Mouse (Mus musculus): ENCODE results near the gene Olfr1393. TPM values are rescaled to one million over a fixed set of nuclear protein-coding genes. Genes with fewer than 3 reads are reported as not detected.
"Not testable (repeated sequence)": the region's sequence is repeated elsewhere in the genome, so short reads cannot be mapped to it uniquely, and the experiment has no call there.

Olfr1393 gene
- polyA plus RNA-seq, 1 experiment from 2014 or later: not detected

DNA sequence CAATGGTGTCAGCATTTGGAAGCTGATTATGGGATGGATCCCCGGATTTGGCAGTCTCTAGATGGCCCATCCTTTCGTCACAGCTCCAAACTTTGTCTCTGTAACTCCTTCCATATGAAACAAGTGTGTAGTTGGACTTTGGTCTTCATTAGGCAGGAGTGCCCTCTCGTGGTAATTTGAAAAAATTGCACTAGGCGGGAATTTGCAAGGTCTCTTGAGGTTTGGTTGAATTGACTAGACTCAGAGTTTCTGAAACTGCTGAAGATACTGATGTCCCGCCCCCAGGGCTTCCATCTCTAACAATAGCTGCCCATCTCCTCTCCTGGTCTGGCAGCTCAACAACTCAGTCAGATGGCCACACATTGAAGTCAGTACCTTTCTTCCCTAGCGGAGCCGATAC is 6.8 kb upstream of the Olfr1393 start:
- H3K36me3 ChIP-seq: no peaks in the 10 kb centered on the region
- H3K9ac ChIP-seq: no peak overlapping the region
- peaks cover 6% of the 10 kb centered on the region for H3K4me1 ChIP-seq
- H3K9me3 ChIP-seq: no peaks in the 10 kb centered on the region
- H3K4me2 ChIP-seq (replicated peaks): no peak overlapping the region
- no peak overlapping the region for H3K27ac ChIP-seq
- WGBS: 30% methylated on average over 7 of the region's 7 CpGs
- H3K27me3 ChIP-seq (replicated peaks): no peaks in the 10 kb centered on the region
- ATAC-seq (ENCODE audit: low FRiP score, low read depth): no peak
- H3K4me3 ChIP-seq: no peak overlapping the region

GRCm38 (mm10) chr11:49273834-49274519 is 4.1 kb upstream of the Olfr1393 start:
- Histone ChIP-seq H3K4me2 (replicated peaks) (no peak overlapping the region), H3K27ac (no peak overlapping the region), H3K9ac (no peak overlapping the region), H3K9me3 (no peaks in the 10 kb centered on the region), H3K4me1 (peaks cover 6% of the 10 kb centered on the region), H3K27me3 (replicated peaks) (no peaks in the 10 kb centered on the region), H3K4me3 (no peak overlapping the region), H3K36me3 (no peaks in the 10 kb centered on the region)
- 53% methylated on average over 11 of the region's 11 CpGs for WGBS
- ATAC-seq (ENCODE audit: low FRiP score, low read depth): peak; percentile 42; the same call in 1 of the 2 replicates

GRCm38 (mm10) chr11:49284982-49285381 is 6.9 kb downstream of the Olfr1393 start, which contains the start of gene Olfr1392:
Gene Olfr1392 (plus strand): TSS chr11:49285282.
- H3K27ac ChIP-seq; H3K27me3 ChIP-seq (replicated peaks); H3K36me3 ChIP-seq; H3K4me3 ChIP-seq; H3K4me1 ChIP-seq; H3K4me2 ChIP-seq (replicated peaks); ATAC-seq (ENCODE audit: low FRiP score, low read depth); H3K9ac ChIP-seq; H3K9me3 ChIP-seq: not testable (repeated sequence)
- 66% methylated on average over 1 of the region's 1 CpGs for WGBS

- no peaks in the 10 kb centered on the region for H3K4me1 ChIP-seq
- no peaks in the 10 kb centered on the region for H3K27me3 ChIP-seq (replicated peaks)
- no peak overlapping the region for H3K4me2 ChIP-seq (replicated peaks)
- H3K27ac ChIP-seq: no peak overlapping the region
- no peaks in the 10 kb centered on the region for H3K9me3 ChIP-seq
- WGBS: 86% methylated on average over 2 of the region's 2 CpGs
- H3K9ac ChIP-seq: no peak overlapping the region
- H3K36me3 ChIP-seq: no peaks in the 10 kb centered on the region
- ATAC-seq (ENCODE audit: low FRiP score, low read depth): no peak
- H3K4me3 ChIP-seq: no peak overlapping the region
Measured at GRCm38 (mm10) chr11:49287251-49287650, 9.1 kb downstream of the Olfr1393 start.

GRCm38 (mm10) chr11:49292777-49293176 is 14.7 kb downstream of the Olfr1393 start:
- H3K27me3 ChIP-seq (replicated peaks): no peaks in the 10 kb centered on the region
- no peak overlapping the region for H3K4me2 ChIP-seq (replicated peaks)
- no peaks in the 10 kb centered on the region for H3K9me3 ChIP-seq
- no peaks in the 10 kb centered on the region for H3K36me3 ChIP-seq
- 66% methylated on average over 3 of the region's 3 CpGs for WGBS
- H3K4me1 ChIP-seq: no peaks in the 10 kb centered on the region
- no peak overlapping the region for H3K27ac ChIP-seq
- no peak for ATAC-seq (ENCODE audit: low FRiP score, low read depth)
- H3K4me3 ChIP-seq: no peak overlapping the region
- H3K9ac ChIP-seq: no peak overlapping the region

DNA sequence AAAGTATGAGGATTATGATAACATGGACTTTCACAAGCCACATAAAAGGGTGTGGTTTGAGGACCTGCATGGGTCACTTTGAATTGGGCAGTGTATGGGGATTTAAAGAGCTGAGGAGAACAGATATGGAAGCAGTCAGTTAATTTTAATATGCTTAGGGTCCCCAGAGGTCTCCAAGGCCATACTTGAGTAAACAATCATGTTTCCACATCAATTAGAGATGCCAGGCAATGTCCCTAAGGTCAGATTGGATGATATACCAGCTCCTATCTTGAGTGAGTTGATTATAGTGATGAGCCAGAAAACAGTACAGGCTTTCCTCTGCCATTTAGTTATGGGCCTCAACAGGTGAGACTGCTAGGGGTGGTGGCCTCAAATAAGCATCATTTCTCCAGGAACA is 26.3 kb downstream of the Olfr1393 start, which contains the start of gene Olfr10:
TSS of gene Olfr10 (plus strand) at position 301 of the 400 bp plus-strand sequence.
- Histone ChIP-seq H3K9me3 (no peaks in the 10 kb centered on the region), H3K36me3 (no peaks in the 10 kb centered on the region), H3K27me3 (replicated peaks) (no peaks in the 10 kb centered on the region), H3K9ac (no peak within 1 kb of the TSS), H3K4me2 (replicated peaks) (no peak within 1 kb of the TSS), H3K27ac (no peak within 1 kb of the TSS), H3K4me3 (no peak within 1 kb of the TSS), H3K4me1 (no peaks in the 10 kb centered on the region)
- ATAC-seq (ENCODE audit: low FRiP score, low read depth): no peak

- 85% methylated on average over 5 of the region's 5 CpGs for whole genome bisulfite sequencing
- H3K4me2 ChIP-seq (replicated peaks); H3K36me3 ChIP-seq; H3K4me3 ChIP-seq; H3K27ac ChIP-seq; H3K4me1 ChIP-seq; H3K9me3 ChIP-seq; H3K9ac ChIP-seq; H3K27me3 ChIP-seq (replicated peaks); ATAC-seq (ENCODE audit: low FRiP score, low read depth): not testable (repeated sequence)
Measured at GRCm38 (mm10) chr11:49308547-49308946, 30.4 kb downstream of the Olfr1393 start.

GRCm38 (mm10) chr11:49322442-49322841 is 44.3 kb downstream of the Olfr1393 start, which contains the start of gene Olfr1391:
Gene Olfr1391 (plus strand): TSS chr11:49322742.
- Histone ChIP-seq H3K4me1 (no peaks in the 10 kb centered on the region), H3K4me3 (no peak within 1 kb of the TSS), H3K9me3 (no peaks in the 10 kb centered on the region), H3K27me3 (replicated peaks) (no peaks in the 10 kb centered on the region), H3K9ac (no peak within 1 kb of the TSS), H3K36me3 (no peaks in the 10 kb centered on the region), H3K27ac (no peak within 1 kb of the TSS), H3K4me2 (replicated peaks) (no peak within 1 kb of the TSS)
- ATAC-seq (ENCODE audit: low FRiP score, low read depth): no peak
- 84% methylated on average over 2 of the region's 2 CpGs for WGBS

GRCm38 (mm10) chr11:49326726-49327125 is 48.6 kb downstream of the Olfr1393 start:
- H3K4me1 ChIP-seq: no peaks in the 10 kb centered on the region
- H3K4me3 ChIP-seq: no peak overlapping the region
- H3K9ac ChIP-seq: no peak overlapping the region
- 87% methylated on average over 3 of the region's 3 CpGs for WGBS
- H3K9me3 ChIP-seq: no peaks in the 10 kb centered on the region
- no peaks in the 10 kb centered on the region for H3K27me3 ChIP-seq (replicated peaks)
- no peak overlapping the region for H3K27ac ChIP-seq
- ATAC-seq (ENCODE audit: low FRiP score, low read depth): no peak
- H3K4me2 ChIP-seq (replicated peaks): no peak overlapping the region
- H3K36me3 ChIP-seq: no peaks in the 10 kb centered on the region

GRCm38 (mm10) chr11:49329686-49330085 is 51.6 kb downstream of the Olfr1393 start:
- WGBS: 74% methylated on average over 1 of the region's 1 CpGs
- H3K4me1 ChIP-seq: no peaks in the 10 kb centered on the region

More at GRCm38 (mm10) chr11:49329686-49330085, 51.6 kb downstream of the Olfr1393 start:
- Histone ChIP-seq H3K4me2 (replicated peaks) (no peak overlapping the region), H3K27me3 (replicated peaks) (no peaks in the 10 kb centered on the region), H3K9me3 (no peaks in the 10 kb centered on the region), H3K4me3 (no peak overlapping the region), H3K9ac (no peak overlapping the region), H3K27ac (no peak overlapping the region), H3K36me3 (no peaks in the 10 kb centered on the region)
- no peak for ATAC-seq (ENCODE audit: low FRiP score, low read depth)

Other genes with a start within 250 kb of the Olfr1393 start
- 0.24 and 0.27 TPM in 2 replicates for gene 9930111J21Rik2, start 227.1 kb upstream of the Olfr1393 start, polyA plus RNA-seq (2016; fragmentation: Nextera tagmentation; extraction: Ambion mirVana)
- not detected in 2 replicates for gene Tgtp2, start 214.1 kb upstream of the Olfr1393 start, polyA plus RNA-seq (2016; fragmentation: Nextera tagmentation; extraction: Ambion mirVana)
- 0.48 and 0.61 TPM in 2 replicates for gene Ifi47, start 201.7 kb upstream of the Olfr1393 start, polyA plus RNA-seq (2016; fragmentation: Nextera tagmentation; extraction: Ambion mirVana)
- gene Olfr1396, start 163.4 kb upstream of the Olfr1393 start, polyA plus RNA-seq (2016; fragmentation: Nextera tagmentation; extraction: Ambion mirVana): not detected in 2 replicates
- not detected in 2 replicates for gene Olfr1395, start 136.0 kb upstream of the Olfr1393 start, polyA plus RNA-seq (2016; fragmentation: Nextera tagmentation; extraction: Ambion mirVana)
- not detected in 2 replicates for gene Olfr1394, start 123.9 kb upstream of the Olfr1393 start, polyA plus RNA-seq (2016; fragmentation: Nextera tagmentation; extraction: Ambion mirVana)
- gene Btnl9, start 91.1 kb upstream of the Olfr1393 start, polyA plus RNA-seq (2016; fragmentation: Nextera tagmentation; extraction: Ambion mirVana): 0.04 and 0.39 TPM in 2 replicates
- gene Zfp62, start 75.0 kb upstream of the Olfr1393 start, polyA plus RNA-seq (2016; fragmentation: Nextera tagmentation; extraction: Ambion mirVana): 49.5 and 61.0 TPM in 2 replicates
- gene Mgat1, start 34.1 kb upstream of the Olfr1393 start, polyA plus RNA-seq (2016; fragmentation: Nextera tagmentation; extraction: Ambion mirVana): 36.6 and 36.7 TPM in 2 replicates
- gene Olfr1392, start 7.0 kb downstream of the Olfr1393 start, polyA plus RNA-seq (2016; fragmentation: Nextera tagmentation; extraction: Ambion mirVana): 0.20 TPM in 1 of 2 replicates, not detected in the other
- gene Olfr10, start 26.4 kb downstream of the Olfr1393 start, polyA plus RNA-seq (2016; fragmentation: Nextera tagmentation; extraction: Ambion mirVana): not detected in 2 replicates
- not detected in 2 replicates for gene Olfr1391, start 44.4 kb downstream of the Olfr1393 start, polyA plus RNA-seq (2016; fragmentation: Nextera tagmentation; extraction: Ambion mirVana)
- gene Olfr1390, start 56.9 kb downstream of the Olfr1393 start, polyA plus RNA-seq (2016; fragmentation: Nextera tagmentation; extraction: Ambion mirVana): not detected in 2 replicates
- not detected in 2 replicates for gene Olfr1389, start 144.8 kb downstream of the Olfr1393 start, polyA plus RNA-seq (2016; fragmentation: Nextera tagmentation; extraction: Ambion mirVana)
- 0.06 TPM in 1 of 2 replicates, not detected in the other for gene Olfr1388, start 158.3 kb downstream of the Olfr1393 start, polyA plus RNA-seq (2016; fragmentation: Nextera tagmentation; extraction: Ambion mirVana)
- gene Olfr1387, start 177.0 kb downstream of the Olfr1393 start, polyA plus RNA-seq (2016; fragmentation: Nextera tagmentation; extraction: Ambion mirVana): not detected in 2 replicates
- gene Olfr1386, start 186.7 kb downstream of the Olfr1393 start, polyA plus RNA-seq (2016; fragmentation: Nextera tagmentation; extraction: Ambion mirVana): not detected in 2 replicates
- gene Olfr1385, start 210.8 kb downstream of the Olfr1393 start, polyA plus RNA-seq (2016; fragmentation: Nextera tagmentation; extraction: Ambion mirVana): not detected in 2 replicates
- not detected in 2 replicates for gene Olfr1384, start 228.4 kb downstream of the Olfr1393 start, polyA plus RNA-seq (2016; fragmentation: Nextera tagmentation; extraction: Ambion mirVana)
- gene Olfr1383, start 241.3 kb downstream of the Olfr1393 start, polyA plus RNA-seq (2016; fragmentation: Nextera tagmentation; extraction: Ambion mirVana): not detected in 2 replicates
- gene Olfr1382, start 249.9 kb downstream of the Olfr1393 start, polyA plus RNA-seq (2016; fragmentation: Nextera tagmentation; extraction: Ambion mirVana): not detected in 2 replicates

Data from neural tube, embryonic 12.5 days (tissue).